Mouse (Mus musculus) urinary bladder, adult 18-20 months (tissue): ENCODE results near the gene Ferd3l.

Source experiments
- DNase-seq, 2 experiments: peaks; one replicate each; pipeline ENCODE4 v3.0.0; 2022; ENCODE audit warnings: low spot score in 2 of 2, mixed read lengths in 2 of 2

The Ferd3l gene

GRCm38 (mm10) chr12:33928331-33929192 lies at the start of gene Ferd3l:
TSS of gene Ferd3l (plus strand) at chr12:33928425.
- DNase-seq = no peak

- no peak for DNase-seq
These were observed 34.3 kb upstream of the Ferd3l start for GRCm38 (mm10) chr12:33893956-33894355.

GRCm38 (mm10) chr12:33894621-33895020 lies 33.6 kb upstream of the Ferd3l start:
- no peak for DNase-seq

GRCm38 (mm10) chr12:33926751-33927150 lies 1.5 kb upstream of the Ferd3l start:
- no peak for DNase-seq

DNA sequence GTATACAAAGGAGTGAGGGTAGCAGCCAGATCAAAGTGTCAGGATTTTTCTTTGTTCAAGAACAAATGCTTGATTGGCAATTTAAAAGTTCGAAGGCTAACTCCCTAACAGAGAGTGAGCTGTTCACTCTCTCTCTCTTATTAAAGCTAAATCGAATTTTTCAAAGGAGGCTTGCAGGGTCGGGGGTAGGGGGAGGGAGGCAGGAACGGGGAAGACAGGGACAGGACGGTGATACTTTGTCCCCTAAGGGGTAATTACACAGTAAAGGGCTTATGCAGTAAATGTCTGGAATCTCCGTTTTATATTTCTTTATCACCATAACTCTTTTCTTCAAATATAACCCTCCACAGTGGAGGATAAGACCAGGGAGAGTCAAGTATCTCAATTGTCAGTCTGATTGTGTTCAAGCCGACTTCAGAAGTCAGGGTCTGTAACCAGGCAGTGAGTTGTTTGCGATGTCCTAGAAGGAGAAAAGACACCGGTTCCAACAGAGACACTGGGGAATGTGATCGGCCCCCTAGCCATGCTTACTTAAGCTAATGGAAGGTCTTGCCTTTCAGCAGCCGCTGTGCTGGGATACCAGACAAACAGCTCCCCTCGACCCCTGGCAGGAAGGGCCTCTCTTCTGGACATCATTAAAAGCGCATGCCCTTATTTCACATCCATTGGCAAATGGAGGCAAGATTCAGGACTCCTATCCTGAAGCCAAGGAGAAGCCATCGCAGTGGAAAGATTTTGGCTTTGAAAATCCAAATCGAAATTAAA lies 709 bp upstream of the Ferd3l start:
- DNase-seq = no peak

- no peak for DNase-seq
These were observed 24.6 kb downstream of the Ferd3l start for GRCm38 (mm10) chr12:33952843-33953242.

DNA sequence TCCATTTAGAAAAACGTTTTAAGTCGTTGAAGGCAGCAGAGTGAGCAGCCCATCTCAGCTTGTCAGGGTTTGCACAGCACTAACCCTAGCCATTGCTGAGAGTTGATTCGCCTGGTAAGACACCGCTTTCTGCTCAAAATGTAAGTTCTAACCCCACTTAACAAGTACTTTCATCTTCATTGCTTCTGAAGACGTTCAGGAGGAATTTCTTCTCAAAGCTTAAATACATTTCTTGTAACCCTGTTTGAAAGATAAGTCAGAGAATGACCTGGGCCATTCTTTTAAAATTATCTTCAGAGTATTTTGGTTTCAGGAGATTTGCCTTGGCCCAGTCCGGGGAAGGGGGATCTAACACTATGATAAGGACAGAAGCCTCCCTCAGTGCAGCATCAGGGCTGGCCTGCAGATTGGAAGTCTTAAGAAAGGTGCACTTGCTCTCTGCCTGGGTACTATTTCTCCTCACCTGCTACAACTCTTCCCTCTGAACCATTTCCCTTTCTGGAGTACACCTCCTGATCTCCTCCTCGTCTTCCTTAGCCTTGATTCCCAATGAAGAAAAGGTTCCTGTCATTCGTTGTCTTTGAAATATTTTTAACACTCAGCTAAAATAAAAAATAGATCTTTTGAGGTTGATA lies 26.8 kb downstream of the Ferd3l start:
- no peak for DNase-seq

GRCm38 (mm10) chr12:33955606-33956295 lies 27.5 kb downstream of the Ferd3l start:
- no peak for DNase-seq

GRCm38 (mm10) chr12:33956576-33957399 lies 28.6 kb downstream of the Ferd3l start:
- peak in 1 of 2 experiments; percentile 3 for DNase-seq

- DNase-seq = peak; percentile 40 to 58
These were observed 29.4 kb downstream of the Ferd3l start, which contains the start of gene Twist1 for GRCm38 (mm10) chr12:33957400-33958240. TSS of gene Twist1 (plus strand) at chr12:33957671.

DNA sequence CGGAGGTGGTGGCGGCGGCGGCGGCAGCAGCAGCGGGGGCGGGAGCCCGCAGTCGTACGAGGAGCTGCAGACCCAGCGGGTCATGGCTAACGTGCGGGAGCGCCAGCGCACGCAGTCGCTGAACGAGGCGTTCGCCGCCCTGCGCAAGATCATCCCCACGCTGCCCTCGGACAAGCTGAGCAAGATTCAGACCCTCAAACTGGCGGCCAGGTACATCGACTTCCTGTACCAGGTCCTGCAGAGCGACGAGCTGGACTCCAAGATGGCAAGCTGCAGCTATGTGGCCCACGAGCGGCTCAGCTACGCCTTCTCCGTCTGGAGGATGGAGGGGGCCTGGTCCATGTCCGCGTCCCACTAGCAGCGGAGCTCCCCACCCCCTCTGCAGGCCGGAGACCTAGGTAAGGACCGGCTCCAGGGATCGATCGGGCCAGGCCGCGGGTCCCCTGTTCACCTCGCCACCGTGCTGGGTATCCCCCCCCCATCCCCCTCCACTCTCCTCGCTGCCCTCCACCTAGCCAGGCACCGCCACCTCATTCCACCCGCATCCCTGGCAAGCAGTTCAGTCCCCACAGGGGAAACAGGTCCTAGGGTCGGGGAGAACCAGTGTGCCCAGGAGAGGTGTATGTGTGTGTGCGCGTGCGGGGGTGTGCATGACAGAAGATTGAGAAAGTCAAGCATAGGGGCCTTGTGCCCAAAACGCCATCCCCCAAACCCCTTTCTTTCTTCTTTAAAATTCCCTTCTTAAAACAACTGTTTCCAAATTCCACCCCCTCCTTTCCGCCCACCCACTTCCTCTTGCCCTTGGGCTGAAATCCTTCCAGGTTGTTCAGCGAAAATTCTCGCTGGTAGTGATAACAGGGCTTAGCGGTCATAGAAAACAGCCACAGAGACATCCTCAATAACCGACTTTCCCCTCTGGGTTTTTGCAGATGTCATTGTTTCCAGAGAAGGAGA lies 30.3 kb downstream of the Ferd3l start:
- DNase-seq = peak in 1 of 2 experiments; percentile 3

DNA sequence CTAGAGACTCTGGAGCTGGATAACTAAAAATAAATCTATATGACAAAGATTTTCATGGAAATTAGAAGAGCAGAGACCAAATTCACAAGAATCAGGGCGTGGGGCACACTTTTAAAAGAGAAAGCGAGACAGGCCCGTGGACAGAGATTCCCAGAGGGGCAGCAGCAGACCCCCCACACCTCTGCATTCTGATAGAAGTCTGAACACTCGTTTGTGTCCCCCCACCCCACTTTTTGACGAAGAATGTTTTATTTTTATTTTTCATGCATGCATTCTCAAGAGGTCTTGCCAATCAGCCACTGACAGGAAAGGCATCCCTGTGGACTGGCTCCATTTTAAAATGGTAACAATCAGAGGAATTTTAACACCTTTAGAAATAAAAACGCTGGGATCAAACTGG lies 31.0 kb downstream of the Ferd3l start:
- DNase-seq = no peak

DNA sequence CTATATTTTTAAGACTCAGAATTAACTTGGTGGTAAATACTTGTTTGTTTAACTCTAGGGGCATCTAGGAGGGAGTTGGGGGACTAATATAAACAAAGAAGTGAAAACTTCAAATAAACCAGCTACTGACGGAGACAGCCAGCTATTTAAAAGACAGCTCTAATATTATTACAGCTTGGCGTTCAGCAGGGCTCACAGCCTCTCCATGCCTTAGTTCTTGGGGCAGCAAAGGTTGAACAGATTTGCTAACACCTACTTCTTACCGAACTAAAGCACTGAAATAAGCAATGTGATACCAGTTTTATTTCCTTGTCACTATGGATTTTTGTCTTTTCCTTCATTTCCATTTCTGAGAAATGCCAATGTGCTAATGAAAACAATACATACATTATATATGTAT lies 31.6 kb downstream of the Ferd3l start:
- no peak for DNase-seq

DNA sequence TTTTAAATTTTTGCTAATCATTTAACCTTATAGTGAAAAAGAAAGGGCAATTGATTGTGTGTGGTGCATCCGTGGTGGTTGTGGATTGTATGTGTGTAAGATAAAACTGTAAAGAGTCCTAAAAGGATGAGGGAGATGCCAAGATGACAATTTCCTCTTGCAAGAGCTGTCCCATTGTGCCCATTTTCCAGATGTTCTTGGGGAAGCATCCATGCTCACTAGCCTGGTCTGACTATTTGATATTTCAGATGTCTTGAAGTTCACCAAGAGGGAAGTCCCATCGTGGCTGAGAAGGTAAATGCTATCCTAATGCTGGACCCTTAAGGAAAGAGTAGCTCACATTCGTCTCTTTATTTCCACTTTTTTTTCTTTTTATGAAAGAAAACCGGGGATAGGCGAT lies 32.8 kb downstream of the Ferd3l start:
- no peak for DNase-seq

- DNase-seq = no peak
These were observed 34.0 kb downstream of the Ferd3l start for GRCm38 (mm10) chr12:33962118-33962772.

GRCm38 (mm10) chr12:33962773-33963130 lies 34.5 kb downstream of the Ferd3l start:
- DNase-seq = no peak

DNA sequence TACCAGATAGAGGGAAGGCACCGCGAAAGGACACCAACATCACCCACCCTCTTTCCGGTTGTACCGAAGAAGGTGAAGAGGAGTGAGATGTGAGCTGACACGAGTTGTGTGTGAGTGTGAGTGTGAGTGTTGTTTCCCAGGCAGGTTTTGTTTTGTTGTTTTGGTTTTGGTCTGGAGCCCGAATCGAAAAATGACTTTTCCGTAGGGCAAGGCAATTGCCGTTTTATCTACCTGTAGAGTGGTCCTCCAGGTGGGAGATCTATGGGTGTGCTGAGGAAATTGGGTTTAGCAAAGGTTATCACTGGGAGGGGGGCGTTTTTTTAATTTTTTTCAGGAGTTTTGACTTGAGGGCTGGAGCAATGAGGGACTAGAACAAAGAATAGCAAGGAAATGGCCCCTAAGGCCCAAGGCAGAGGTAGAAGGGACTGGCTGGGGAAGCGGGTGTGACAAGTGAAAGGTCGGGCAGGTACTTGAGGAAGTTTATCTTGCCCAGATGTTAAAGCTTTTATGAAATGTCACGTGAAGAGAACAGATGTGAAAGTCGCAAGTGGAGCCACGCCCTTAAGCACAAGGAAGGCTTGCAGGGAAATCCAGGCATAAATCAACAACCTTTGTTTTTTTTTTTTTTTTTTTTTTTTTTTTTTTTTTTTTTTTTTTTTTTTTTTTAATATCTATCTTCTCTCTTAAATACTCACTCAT lies 35.6 kb downstream of the Ferd3l start:
- DNase-seq = no peak

GRCm38 (mm10) chr12:33964427-33964826 lies 36.2 kb downstream of the Ferd3l start:
- DNase-seq = no peak
